Mouse (Mus musculus) urinary bladder, postnatal 25 days (tissue): ENCODE measurements at regions not wholly inside any gene's neighbourhood (a gene's known extent, or its start where the extent isn't known, plus 50 kb on each side); places are given as distances from the start of the nearest gene placed in this dataset.

Experiments used
- DNase-seq: peaks from one replicate; pipeline ENCODE4 v3.0.0; 2022; ENCODE audit warnings: low spot score

DNA sequence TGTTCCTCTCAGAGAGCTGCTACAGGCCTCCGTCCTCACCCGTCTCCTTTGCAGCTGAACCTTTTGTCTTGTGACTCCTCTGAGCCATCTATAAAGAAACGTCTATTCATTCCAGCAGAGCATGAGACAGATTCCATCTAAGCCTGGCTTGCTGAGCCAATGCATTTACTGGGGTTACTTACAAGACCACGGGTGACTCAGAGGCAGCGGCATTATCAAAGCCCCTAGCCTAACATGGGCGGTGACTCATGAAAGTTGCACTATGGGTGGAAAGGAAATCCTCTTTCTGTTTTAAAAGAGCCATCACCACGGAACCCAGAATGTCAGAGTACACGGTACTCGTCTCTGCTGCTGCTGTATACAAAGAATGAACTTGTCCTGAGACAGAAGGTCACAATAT lies 62.8 kb upstream of the Rbms3 start:
- no peak for DNase-seq

DNA sequence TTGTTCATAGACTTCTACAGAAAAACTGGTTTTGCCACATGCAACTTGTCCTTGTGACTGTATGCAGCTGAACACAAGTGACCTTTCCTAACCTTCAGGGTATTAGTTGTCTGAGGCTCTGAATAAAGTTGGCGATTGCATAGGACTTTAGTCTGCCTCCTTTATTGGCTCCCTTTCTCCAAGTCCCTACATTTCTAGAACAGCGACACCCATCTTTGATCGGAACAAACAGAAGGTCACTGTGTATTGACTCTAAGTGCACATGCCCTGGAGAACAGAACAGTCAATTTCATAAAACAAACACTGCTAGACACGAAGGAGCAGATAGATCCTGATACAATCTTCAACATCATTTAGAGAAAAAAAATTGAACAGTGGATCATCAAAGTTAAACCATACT lies 60.2 kb upstream of the Rbms3 start:
- no peak for DNase-seq
